Mouse (Mus musculus) neutrophil, adult 5-6 weeks (primary cell): ENCODE data around the gene Tomm40. TPM values are rescaled to one million over a fixed set of nuclear protein-coding genes. Genes with fewer than 3 reads are reported as not detected.

ENCODE experiments used
- ATAC-seq: fragments of 151-379, 151-347 bp; 2 replicates; pipeline ENCODE4 v1.8.0; 2017; ENCODE audit warnings: mild to moderate bottlenecking, moderate TSS enrichment; ENCODE audit not compliant: insufficient number of reproducible peaks, poor library complexity, low FRiP score, severe bottlenecking; ENCODE audit errors: extremely low read depth
- total RNA-seq: library from RNA; stranded (forward); fragments of 200-1000 nt; gene quantifications from 2 replicates; pipeline ENCODE4 v1.2.3, GENCODE M21; 2017

Gene Tomm40
- total RNA-seq, 1 experiment from 2014 or later, result 22.2 TPM

DNA sequence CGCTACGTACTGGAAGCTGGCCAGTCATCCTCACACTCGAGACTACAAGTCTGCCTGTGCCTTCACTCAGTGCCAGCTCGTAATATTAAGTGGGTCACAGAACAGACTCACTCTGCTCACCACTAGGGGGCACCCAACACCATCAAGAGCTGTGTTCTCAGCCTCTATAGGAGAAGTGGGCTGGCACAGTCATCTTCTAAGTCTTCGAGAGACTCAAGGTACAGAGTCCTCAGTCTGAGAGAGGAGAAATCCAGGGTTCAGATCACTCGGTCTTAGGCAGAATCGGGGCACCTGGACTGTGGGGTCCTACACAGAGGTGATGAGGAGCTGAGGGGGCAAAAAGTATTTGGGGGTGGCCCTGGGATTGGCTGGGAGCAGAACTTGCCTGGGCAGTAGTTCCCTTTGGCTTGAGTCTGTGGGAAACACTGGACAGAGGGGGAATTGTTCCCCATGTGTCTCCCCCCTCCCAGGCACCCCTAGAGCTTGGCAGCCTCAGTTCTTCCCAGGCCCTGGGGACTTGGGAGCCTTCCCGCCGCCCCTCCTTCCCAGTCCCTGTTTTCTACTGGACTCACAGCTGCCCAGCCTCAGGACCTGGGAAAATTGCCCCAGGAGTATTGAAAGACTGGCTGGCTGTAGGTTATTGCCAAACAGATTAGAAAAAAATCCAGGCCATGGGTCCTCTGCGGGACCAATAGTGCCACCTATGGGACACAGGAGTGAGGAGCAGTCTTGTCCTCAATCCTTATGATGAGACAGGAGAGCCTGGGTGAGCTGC is 46.1 kb downstream of the Tomm40 start:
- ATAC-seq, result peak; percentile 73

- ATAC-seq, result peak; percentile 14; the same call in 1 of the 2 replicates
These were observed 47.8 kb downstream of the Tomm40 start for GRCm38 (mm10) chr7:19667434-19667833.

- no peak for ATAC-seq
These were observed 48.5 kb downstream of the Tomm40 start for GRCm38 (mm10) chr7:19666750-19667149.

GRCm38 (mm10) chr7:19664955-19665841 is 50.0 kb downstream of the Tomm40 start, which contains the start of gene Clptm1:
Gene Clptm1, minus strand, starts transcription at chr7:19665033.
- peak; percentile 78 for ATAC-seq

DNA sequence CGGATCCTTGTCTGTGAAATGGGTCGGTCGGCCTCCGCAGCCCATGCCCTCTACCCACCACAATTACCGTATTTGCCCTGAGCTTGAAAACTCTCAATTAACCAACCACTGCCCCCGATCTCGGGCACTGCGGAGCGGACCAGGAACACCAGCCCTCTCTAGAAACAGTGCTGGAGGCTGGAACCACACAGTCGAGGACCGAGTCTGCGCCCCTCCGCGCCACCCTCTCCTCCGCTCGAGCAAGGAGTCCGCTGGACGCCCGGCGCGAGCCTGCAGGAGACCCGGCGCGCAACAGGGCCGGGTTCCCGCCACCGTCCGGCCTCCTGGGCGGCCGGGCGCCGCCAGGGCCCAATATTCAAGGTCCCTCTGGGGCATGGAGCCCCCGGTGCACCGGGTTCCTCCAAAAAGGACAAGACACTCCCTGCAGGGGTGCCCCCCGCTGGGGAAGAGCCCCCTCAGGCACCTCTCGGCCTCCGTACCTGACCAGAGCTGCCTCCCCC is 50.7 kb downstream of the Tomm40 start:
- ATAC-seq, result no peak

GRCm38 (mm10) chr7:19663940-19664339 is 51.3 kb downstream of the Tomm40 start:
- no peak for ATAC-seq

DNA sequence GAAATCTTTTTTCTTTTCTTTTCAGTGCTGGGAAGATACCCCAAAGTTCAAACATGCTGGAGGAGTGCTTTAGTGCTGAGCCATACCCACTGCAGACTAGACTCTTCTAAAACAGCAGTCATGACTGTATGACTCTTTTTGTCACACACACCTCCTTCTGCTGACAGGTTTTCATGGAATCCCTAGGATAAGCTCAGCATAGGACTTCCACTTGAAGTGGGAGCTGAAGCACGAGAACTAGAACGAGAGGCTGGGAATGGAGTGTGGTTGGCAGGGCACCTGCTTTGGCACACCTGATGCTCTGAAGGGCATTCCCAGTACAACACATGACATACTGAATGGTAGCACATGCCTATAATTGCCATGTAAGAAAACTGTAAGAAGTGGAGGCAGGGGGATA is 62.6 kb downstream of the Tomm40 start:
- no peak for ATAC-seq

Other genes with a start within 250 kb of the Tomm40 start
- 3.9 and 4.4 TPM in 2 replicates for gene Bloc1s3, start 207.1 kb downstream of the Tomm40 start, total RNA-seq
- gene Trappc6a, start 207.0 kb downstream of the Tomm40 start, total RNA-seq, result 8.7 and 14.3 TPM in 2 replicates
- not detected in 2 replicates for gene Nkpd1, start 197.6 kb downstream of the Tomm40 start, total RNA-seq
- gene Ppp1r37, start 152.4 kb downstream of the Tomm40 start, total RNA-seq, result 29.9 and 31.1 TPM in 2 replicates
- gene Zfp296, start 138.2 kb downstream of the Tomm40 start, total RNA-seq, result 8.7 and 11.6 TPM in 2 replicates
- gene Gemin7, start 137.8 kb downstream of the Tomm40 start, total RNA-seq, result 44.1 and 49.8 TPM in 2 replicates
- gene Clasrp, start 111.0 kb downstream of the Tomm40 start, total RNA-seq, result 97.9 and 108 TPM in 2 replicates
- 37.0 and 41.1 TPM in 2 replicates for gene Relb, start 86.0 kb downstream of the Tomm40 start, total RNA-seq
- gene Clptm1, start 50.4 kb downstream of the Tomm40 start, total RNA-seq, result 45.9 and 51.4 TPM in 2 replicates
- 14.0 and 17.5 TPM in 2 replicates for gene Apoc2, start 37.5 kb downstream of the Tomm40 start, total RNA-seq
- not detected in 2 replicates for gene Gm44805, start 34.0 kb downstream of the Tomm40 start, total RNA-seq
- 0.23 TPM in 1 of 2 replicates, not detected in the other for gene Apoc4, start 34.0 kb downstream of the Tomm40 start, total RNA-seq
- gene Apoc1, start 22.8 kb downstream of the Tomm40 start, total RNA-seq, result 2.7 and 12.5 TPM in 2 replicates
- 399 and 429 TPM in 2 replicates for gene Apoe, start 16.2 kb downstream of the Tomm40 start, total RNA-seq
- gene Nectin2, start 35.0 kb upstream of the Tomm40 start, total RNA-seq, result 0.23 TPM in 1 of 2 replicates, not detected in the other
- gene Bcam, start 55.6 kb upstream of the Tomm40 start, total RNA-seq, result not detected in 2 replicates
- 1.4 and 3.6 TPM in 2 replicates for gene Cblc, start 81.4 kb upstream of the Tomm40 start, total RNA-seq
- gene Bcl3, start 107.3 kb upstream of the Tomm40 start, total RNA-seq, result 59.9 and 60.2 TPM in 2 replicates
- 1.6 TPM in 1 of 2 replicates, not detected in the other for gene Gm19345, start 136.6 kb upstream of the Tomm40 start, total RNA-seq
- 3.3 and 5.2 TPM in 2 replicates for gene Ceacam16, start 145.9 kb upstream of the Tomm40 start, total RNA-seq
- gene Ceacam19, start 172.5 kb upstream of the Tomm40 start, total RNA-seq, result 0.47 TPM in 1 of 2 replicates, not detected in the other
- 6.8 and 9.2 TPM in 2 replicates for gene Pvr, start 205.7 kb upstream of the Tomm40 start, total RNA-seq
- 0.47 and 0.86 TPM in 2 replicates for gene Igsf23, start 235.3 kb upstream of the Tomm40 start, total RNA-seq
- not detected in 2 replicates for gene Ceacam20, start 250.0 kb upstream of the Tomm40 start, total RNA-seq